Mouse (Mus musculus) stomach, postnatal 0 days (tissue): ENCODE measurements around the gene Itpa.

ENCODE experiments used
- CTCF ChIP-seq: IDR thresholded peaks from 2 replicates; pipeline ENCODE4 v1.5.1; 2016; ENCODE audit warnings: antibody characterized with exemption, low read depth, mild to moderate bottlenecking, moderate library complexity
- EP300 ChIP-seq: optimal IDR thresholded peaks from 2 replicates; pipeline ENCODE3; 2016; ENCODE audit warnings: antibody characterized with exemption

DNA sequence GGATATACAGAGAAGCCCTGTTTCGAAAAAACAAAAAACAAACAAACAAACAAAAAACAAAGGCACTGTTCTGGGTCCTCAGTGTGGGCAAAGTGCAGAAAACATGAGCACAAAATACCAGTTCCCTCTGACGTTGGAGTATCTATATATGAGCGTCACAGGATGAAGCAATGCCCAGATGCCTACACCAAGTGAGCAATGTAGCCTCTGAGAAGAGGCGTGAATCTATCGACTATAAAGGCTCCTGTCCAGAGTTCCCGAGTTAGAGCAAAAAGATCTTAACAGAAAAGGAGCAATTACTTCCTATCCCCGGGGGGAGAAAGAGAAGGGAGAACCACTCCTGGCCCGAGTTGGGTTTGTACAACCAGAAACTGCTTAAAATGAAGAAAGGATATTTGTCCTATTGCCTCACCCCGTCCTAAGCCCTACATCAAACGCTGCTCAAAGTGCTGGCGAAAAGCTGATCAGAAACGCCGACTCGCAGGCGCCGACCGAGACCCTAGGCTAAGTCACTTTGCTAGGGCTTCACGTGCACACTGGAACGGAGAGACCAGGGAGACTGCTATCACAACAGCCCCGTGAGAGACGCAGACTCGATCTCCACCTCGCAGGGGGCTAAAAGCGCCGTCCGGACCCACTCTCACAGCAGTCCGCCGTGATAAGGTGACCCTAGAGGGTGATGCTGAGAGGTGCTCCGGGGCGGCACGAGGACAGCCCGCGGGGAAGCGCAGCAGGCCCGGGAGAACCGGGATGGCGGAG lies 38.2 kb upstream of the Itpa start:
- TF ChIP-seq CTCF: no peak
- no peak for TF ChIP-seq EP300
